Mouse (Mus musculus): ENCODE data around the gene Enpp6.

DNA sequence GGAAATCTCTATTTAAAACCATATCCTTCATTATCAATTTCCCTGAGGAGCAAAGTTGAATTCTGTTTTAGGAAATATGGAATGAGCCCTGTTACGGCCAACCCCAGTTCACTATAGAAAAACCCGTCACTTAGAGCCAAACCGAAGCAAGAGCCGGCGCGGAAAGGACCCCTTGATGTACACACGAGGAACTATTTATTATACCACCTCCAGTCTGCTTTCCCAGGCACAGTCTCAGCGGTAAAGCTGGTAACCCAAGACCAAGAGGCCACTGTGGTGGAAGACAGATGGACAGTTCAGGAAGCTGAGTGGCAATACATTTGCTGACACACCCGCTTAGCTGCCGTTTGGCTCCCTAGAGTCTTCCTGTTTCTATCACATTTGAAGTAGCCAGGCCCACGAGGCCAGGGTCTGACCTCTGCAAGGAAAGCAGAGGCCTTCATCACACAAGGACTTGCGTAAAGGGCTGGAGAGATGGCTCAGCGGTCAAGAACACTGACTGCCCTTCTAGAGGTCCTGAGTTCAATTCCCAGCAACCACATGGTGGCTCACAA, 21.6 kb downstream of the Enpp6 start:
- TF ChIP-seq MYOD1 (IDR thresholded peaks at IDR 0.05; ENCODE audit: control insufficient read depth in 1 of 3, insufficient read length in 2 of 3, low read depth in 2 of 3), result no peak
- TF ChIP-seq POLR2A (IDR thresholded peaks at IDR 0.05; ENCODE audit: insufficient read length, low read depth), result no peak
- TF ChIP-seq E2F4 (IDR thresholded peaks at IDR 0.05; ENCODE audit: insufficient read depth), result no peak
- no peak for TF ChIP-seq CEBPB (IDR thresholded peaks at IDR 0.05; ENCODE audit: insufficient read depth, poor library complexity, severe bottlenecking)
- no peak for TF ChIP-seq MYOG (IDR thresholded peaks at IDR 0.05; ENCODE audit: control insufficient read depth in 1 of 3, insufficient read depth in 1 of 3, insufficient read length in 2 of 3, low read depth in 2 of 3)

All from myocyte (in vitro differentiated cells).